Mouse (Mus musculus) bone marrow, adult 2 months (tissue): ENCODE measurements around the gene Snx1. TPM values are rescaled to one million over a fixed set of nuclear protein-coding genes. Genes with fewer than 3 reads are reported as not detected.

Experiments used
- H3K27ac ChIP-seq: fragments of 200-500 bp; 2 replicates; pipeline ENCODE4 v1.5.1; 2012; ENCODE audit warnings: low read depth, mild to moderate bottlenecking, control low read depth, inconsistent platforms, low read length; ENCODE audit not compliant: control insufficient read depth, poor library complexity, insufficient read depth
- H3K4me1 ChIP-seq: fragments of 200-500 bp; 2 replicates; pipeline ENCODE4 v1.6.1; 2011; ENCODE audit warnings: low read length; ENCODE audit not compliant: control insufficient read depth, insufficient read depth
- H3K4me3 ChIP-seq: fragments of 200-500 bp; replicated peaks from 2 replicates; pipeline ENCODE3; 2011; ENCODE audit warnings: mild to moderate bottlenecking, low read depth, low read length, control low read depth; ENCODE audit not compliant: control insufficient read depth
- CTCF ChIP-seq: fragments of 200-500 bp; IDR thresholded peaks from 2 replicates; pipeline ENCODE4 v1.5.1; 2011; ENCODE audit warnings: low read length, control low read depth; ENCODE audit not compliant: control insufficient read depth, insufficient read depth
- POLR2A ChIP-seq: fragments of 200-500 bp; IDR thresholded peaks from 2 replicates; pipeline ENCODE4 v1.6.1; 2011; ENCODE audit warnings: low read depth, mild to moderate bottlenecking, control low read depth, low read length, borderline replicate concordance; ENCODE audit not compliant: control insufficient read depth
- WGBS: fragments of 180-500 bp; shearing (Covaris S2); methylation state at CpG from one replicate; pipeline ENCODE4 v1.1.7; 2018; 5-methylcytosine and 5-hydroxymethylcytosine counted together
- polyA plus RNA-seq: library from polyadenylated mRNA; stranded (reverse); fragments of >200 nt; gene quantifications from 2 replicates; pipeline ENCODE4 v1.2.4, GENCODE M21; 2011; ENCODE audit warnings: low replicate concordance; ENCODE audit not compliant: missing spikeins, insufficient read depth, insufficient read length

The Snx1 gene
- polyA plus RNA-seq, 1 experiment, result 44.1 TPM

GRCm38 (mm10) chr9:66160155-66160554, 33.8 kb upstream of the Snx1 start:
- H3K4me1 ChIP-seq, result no peaks in the 10 kb centered on the region; the same call in 1 of the 2 replicates
- TF ChIP-seq POLR2A, result no peak
- TF ChIP-seq CTCF, result peak; percentile 24; the same call in 1 of the 2 replicates
- 97% methylated on average over 2 of the region's 2 CpGs for WGBS
- no peak overlapping the region for H3K4me3 ChIP-seq
- H3K27ac ChIP-seq, result no peak overlapping the region

- 76% methylated on average over 6 of the region's 6 CpGs for WGBS
- TF ChIP-seq CTCF (no peak), POLR2A (no peak)
- no peaks in the 10 kb centered on the region; the same call in 1 of the 2 replicates for H3K4me1 ChIP-seq
- peak overlapping the region; percentile 85 for H3K4me3 ChIP-seq
- H3K27ac ChIP-seq, result peak overlapping the region; percentile 66
Measured at GRCm38 (mm10) chr9:66158885-66159430, 32.6 kb upstream of the Snx1 start.

GRCm38 (mm10) chr9:66157958-66158830, 31.8 kb upstream of the Snx1 start, which contains the start of gene Dapk2:
TSS of gene Dapk2 (plus strand) at chr9:66158223.
- no peaks in the 10 kb centered on the region; the same call in 1 of the 2 replicates for H3K4me1 ChIP-seq
- H3K27ac ChIP-seq, result peak within 1 kb of the TSS; percentile 66
- peak within 1 kb of the TSS; percentile 85 for H3K4me3 ChIP-seq
- 1% methylated on average over 58 of the region's 58 CpGs for WGBS
- peak; percentile 52; the same call in 1 of the 2 replicates for TF ChIP-seq POLR2A
- peak; percentile 46 for TF ChIP-seq CTCF

- TF ChIP-seq POLR2A, result no peak
- TF ChIP-seq CTCF, result no peak
- Histone ChIP-seq H3K27ac (no peak overlapping the region), H3K4me3 (no peak overlapping the region), H3K4me1 (no peaks in the 10 kb centered on the region; the same call in 1 of the 2 replicates)
- WGBS, result 73% methylated on average over 1 of the region's 1 CpGs
Measured at GRCm38 (mm10) chr9:66155534-66155933, 29.1 kb upstream of the Snx1 start.

- whole genome bisulfite sequencing, result 88% methylated on average over 9 of the region's 9 CpGs
- Histone ChIP-seq H3K27ac (no peak overlapping the region), H3K4me1 (no peaks in the 10 kb centered on the region; the same call in 1 of the 2 replicates), H3K4me3 (no peak overlapping the region)
- TF ChIP-seq POLR2A (no peak), CTCF (no peak)
Measured at GRCm38 (mm10) chr9:66154013-66154412, 27.6 kb upstream of the Snx1 start.

- Histone ChIP-seq H3K4me3 (no peak overlapping the region), H3K4me1 (no peaks in the 10 kb centered on the region; the same call in 1 of the 2 replicates), H3K27ac (no peak overlapping the region)
- WGBS, result 80% methylated on average over 6 of the region's 6 CpGs
- TF ChIP-seq POLR2A, result no peak
- TF ChIP-seq CTCF, result no peak
Measured at GRCm38 (mm10) chr9:66153594-66153993, 27.2 kb upstream of the Snx1 start.

GRCm38 (mm10) chr9:66152011-66152410, 25.6 kb upstream of the Snx1 start:
- 72% methylated on average over 9 of the region's 9 CpGs for WGBS
- TF ChIP-seq CTCF, result no peak
- H3K27ac ChIP-seq, result no peak overlapping the region
- H3K4me1 ChIP-seq, result no peaks in the 10 kb centered on the region
- H3K4me3 ChIP-seq, result no peak overlapping the region

GRCm38 (mm10) chr9:66146141-66146540, 19.8 kb upstream of the Snx1 start:
- no peaks in the 10 kb centered on the region; the same call in 1 of the 2 replicates for H3K4me1 ChIP-seq
- no peak overlapping the region for H3K27ac ChIP-seq
- no peak overlapping the region for H3K4me3 ChIP-seq
- TF ChIP-seq POLR2A, result no peak
- TF ChIP-seq CTCF, result no peak
